Comparison of ENCODE assay signal across 10 mouse cellular contexts in genomic region chr4:123412981-123413380, GRCm38 (mm10).
A peak's percentile ranks its signal among the peaks of the same experiment; 100 is the strongest.
DNase-seq lines count a peak whose midpoint lies in the region; ATAC-seq and TF ChIP-seq lines count a peak whose summit lies in the region.
"Had no signal": no experiment of that assay in that cellular context is flagged by ENCODE, and none has a peak within 500 bp of the region (broad histone marks: within the 10 kb centered on the region; RNA-seq: fewer than 3 reads in every experiment).

No protein-coding gene starts in this region.

- H3K9ac ChIP-seq in heart, postnatal 0 days (replicated peaks; ENCODE audit: low read depth, low read length): no peak overlapping the region
- H3K9ac ChIP-seq in midbrain, embryonic 13.5 days (replicated peaks): no peak overlapping the region
- H3K9ac ChIP-seq in intestine, embryonic 15.5 days: no peak overlapping the region
- no peak overlapping the region for H3K9ac ChIP-seq in stomach, postnatal 0 days (ENCODE audit: low read length)

- no peaks in the 10 kb centered on the region for H3K9me3 ChIP-seq in heart, postnatal 0 days (replicated peaks; ENCODE audit: control insufficient read depth, low read length)
- no peaks in the 10 kb centered on the region for H3K9me3 ChIP-seq in midbrain, embryonic 13.5 days
- no peaks in the 10 kb centered on the region for H3K9me3 ChIP-seq in midbrain, embryonic 10.5 days (replicated peaks)
- H3K9me3 ChIP-seq in intestine, embryonic 15.5 days: no peaks in the 10 kb centered on the region
- no peaks in the 10 kb centered on the region for H3K9me3 ChIP-seq in stomach, postnatal 0 days (ENCODE audit: control insufficient read depth, low read length)

- peak overlapping the region; percentile 85 for H3K4me2 ChIP-seq in heart, postnatal 0 days (ENCODE audit: low read depth, low read length)
- peak overlapping the region; percentile 85; the same call in 1 of the 2 replicates for H3K4me2 ChIP-seq in midbrain, embryonic 13.5 days (replicated peaks)
- H3K4me2 ChIP-seq in intestine, embryonic 15.5 days (replicated peaks): no peak overlapping the region
- H3K4me2 ChIP-seq in stomach, postnatal 0 days (replicated peaks; ENCODE audit: low read depth): no peak overlapping the region

- ATAC-seq in heart, postnatal 0 days (ENCODE audit: insufficient read depth, low read depth): no peak
- no peak for ATAC-seq in midbrain, embryonic 13.5 days
- ATAC-seq in intestine, embryonic 15.5 days: no peak
- no peak for ATAC-seq in stomach, postnatal 0 days (ENCODE audit: low FRiP score, low TSS enrichment)

- H3K27ac ChIP-seq in heart, postnatal 0 days (ENCODE audit: low read depth): peak overlapping the region; percentile 99
- H3K27ac ChIP-seq in midbrain, embryonic 13.5 days: peak overlapping the region; percentile 97
- H3K27ac ChIP-seq in midbrain, embryonic 10.5 days (replicated peaks): no peak overlapping the region
- peak overlapping the region; percentile 90; the same call in 1 of the 2 replicates for H3K27ac ChIP-seq in intestine, embryonic 15.5 days
- H3K27ac ChIP-seq in stomach, postnatal 0 days (replicated peaks): peak overlapping the region; percentile 92; the same call in 1 of the 2 replicates
- H3K27ac ChIP-seq: macrophage had no signal

- 41% methylated on average over 2 of the region's 2 CpGs for WGBS in heart, postnatal 0 days
- WGBS in midbrain, embryonic 13.5 days: 63% methylated on average over 2 of the region's 2 CpGs
- 58% methylated on average over 2 of the region's 2 CpGs for WGBS in midbrain, embryonic 10.5 days
- WGBS in intestine, embryonic 15.5 days: 37% methylated on average over 2 of the region's 2 CpGs
- WGBS in stomach, postnatal 0 days: 46% methylated on average over 2 of the region's 2 CpGs

- no peak for TF ChIP-seq EP300 in heart, postnatal 0 days (IDR thresholded peaks at IDR 0.05; ENCODE audit: low read depth)
- TF ChIP-seq EP300 in stomach, postnatal 0 days (optimal IDR thresholded peaks at IDR 0.05): no peak

- H3K36me3 ChIP-seq in heart, postnatal 0 days (replicated peaks; ENCODE audit: control insufficient read depth, insufficient read depth, low read length): 0 out of 2 replicates have a peak, but pooled peaks cover 7% of the 10 kb centered on the region
- peaks cover 5% of the 10 kb centered on the region; the same call in 1 of the 2 replicates for H3K36me3 ChIP-seq in midbrain, embryonic 13.5 days
- H3K36me3 ChIP-seq in midbrain, embryonic 10.5 days: peaks cover 21% of the 10 kb centered on the region
- H3K36me3 ChIP-seq in intestine, embryonic 15.5 days: 0 out of 2 replicates have a peak, but pooled peaks cover 2% of the 10 kb centered on the region
- no peaks in the 10 kb centered on the region for H3K36me3 ChIP-seq in stomach, postnatal 0 days (ENCODE audit: control insufficient read depth, insufficient read depth, low read length)

- intact Hi-C loops in heart, postnatal 14 days (cut with DNase I): loop anchor here (2.0 kb wide), 1 partner anchor 14 kb away; no protein-coding TSS in a partner anchor

- H3K27me3 ChIP-seq in heart, postnatal 0 days (ENCODE audit: control insufficient read depth, insufficient read depth, low read length): no peaks in the 10 kb centered on the region
- H3K27me3 ChIP-seq in midbrain, embryonic 13.5 days: no peaks in the 10 kb centered on the region
- no peaks in the 10 kb centered on the region for H3K27me3 ChIP-seq in midbrain, embryonic 10.5 days (ENCODE audit: low read depth, poor library complexity, severe bottlenecking)
- H3K27me3 ChIP-seq in intestine, embryonic 15.5 days (replicated peaks): no peaks in the 10 kb centered on the region
- no peaks in the 10 kb centered on the region for H3K27me3 ChIP-seq in stomach, postnatal 0 days (ENCODE audit: control insufficient read depth, insufficient read depth, low read length)

- no peak overlapping the region for H3K4me3 ChIP-seq in heart, postnatal 0 days (ENCODE audit: low read depth, low read length)
- H3K4me3 ChIP-seq in midbrain, embryonic 13.5 days (replicated peaks): no peak overlapping the region
- H3K4me3 ChIP-seq in midbrain, embryonic 10.5 days: no peak overlapping the region; the same call in 1 of the 2 replicates
- no peak overlapping the region for H3K4me3 ChIP-seq in intestine, embryonic 15.5 days (replicated peaks)
- H3K4me3 ChIP-seq in stomach, postnatal 0 days (ENCODE audit: low read depth, low read length): no peak overlapping the region

- TF ChIP-seq CTCF in heart, postnatal 0 days (IDR thresholded peaks at IDR 0.05; ENCODE audit: low read depth): no peak
- no peak for TF ChIP-seq CTCF in stomach, postnatal 0 days (IDR thresholded peaks at IDR 0.05; ENCODE audit: low read depth)

- H3K4me1 ChIP-seq in heart, postnatal 0 days (ENCODE audit: control insufficient read depth, insufficient read depth): peaks cover 58% of the 10 kb centered on the region
- H3K4me1 ChIP-seq in midbrain, embryonic 13.5 days (replicated peaks): peaks cover 42% of the 10 kb centered on the region
- peaks cover 41% of the 10 kb centered on the region for H3K4me1 ChIP-seq in midbrain, embryonic 10.5 days
- H3K4me1 ChIP-seq in intestine, embryonic 15.5 days (replicated peaks): peaks cover 32% of the 10 kb centered on the region
- H3K4me1 ChIP-seq in stomach, postnatal 0 days (replicated peaks; ENCODE audit: control insufficient read depth, insufficient read depth): 0 out of 2 replicates have a peak, but pooled peaks cover 4% of the 10 kb centered on the region

- no peak for DNase-seq in heart, postnatal 0 days (ENCODE audit: low spot score)
- no peak for DNase-seq in heart, postnatal 14 days
- DNase-seq in midbrain, embryonic 10.5 days (ENCODE audit: low spot score): no peak
- DNase-seq in stomach, postnatal 0 days (ENCODE audit: low spot score): no peak
- DNase-seq in ovary, adult 18-20 months (ENCODE audit: low spot score): no peak
- DNase-seq: adrenal gland, postnatal 14 days; thymus, adult 18-20 months had no signal

Comparison
In these comparisons a context has a peak if more than half of its experiments do, and no peak if none do; other contexts are left out.
1. H3K4me2 ChIP-seq: peak in heart, postnatal 0 days (single experiment) and midbrain, embryonic 13.5 days (single experiment); none in intestine, embryonic 15.5 days (single experiment) and stomach, postnatal 0 days (single experiment).